Mouse (Mus musculus): ENCODE measurements around the gene Insl3. TPM values are rescaled to one million over a fixed set of nuclear protein-coding genes. Genes with fewer than 3 reads are reported as not detected.
A peak's percentile ranks its signal among the peaks of the same experiment; 100 is the strongest.

Insl3 gene
- polyA plus RNA-seq, 1 experiment = 0.14 TPM

GRCm38 (mm10) chr8:71668220-71668975 lies 20.6 kb upstream of the Insl3 start:
- Histone ChIP-seq H3K36me3 (ENCODE audit: control insufficient read depth, insufficient read depth) (no peaks in the 10 kb centered on the region), H3K27me3 (ENCODE audit: control insufficient read depth, insufficient read depth, insufficient read length) (no peaks in the 10 kb centered on the region), H3K4me3 (ENCODE audit: insufficient read depth, poor library complexity, severe bottlenecking) (no peak overlapping the region), H3ac (ENCODE audit: control insufficient read depth, insufficient read length, low read depth) (peak overlapping the region; percentile 42), H3K79me2 (ENCODE audit: control insufficient read depth, insufficient read depth) (no peaks in the 10 kb centered on the region), H3K79me3 (ENCODE audit: low read depth) (no peaks in the 10 kb centered on the region)
- no peak for TF ChIP-seq MYOD1 (IDR thresholded peaks at IDR 0.05; ENCODE audit: control insufficient read depth, insufficient read length, low read depth)
- no peak for TF ChIP-seq MAX (IDR thresholded peaks at IDR 0.05)
- TF ChIP-seq CEBPB (IDR thresholded peaks at IDR 0.05; ENCODE audit: low read depth) = no peak
- TF ChIP-seq CTCF (IDR thresholded peaks at IDR 0.05; ENCODE audit: control insufficient read depth, insufficient read depth, insufficient read length) = no peak
- no peak for TF ChIP-seq USF1 (IDR thresholded peaks at IDR 0.05; ENCODE audit: low read depth)
- no peak for TF ChIP-seq FOSL1 (IDR thresholded peaks at IDR 0.05; ENCODE audit: insufficient read depth, low read length, poor library complexity, severe bottlenecking)
- no peak for TF ChIP-seq MYOG (IDR thresholded peaks at IDR 0.05; ENCODE audit: control insufficient read depth, extremely low read depth, insufficient read length)

DNA sequence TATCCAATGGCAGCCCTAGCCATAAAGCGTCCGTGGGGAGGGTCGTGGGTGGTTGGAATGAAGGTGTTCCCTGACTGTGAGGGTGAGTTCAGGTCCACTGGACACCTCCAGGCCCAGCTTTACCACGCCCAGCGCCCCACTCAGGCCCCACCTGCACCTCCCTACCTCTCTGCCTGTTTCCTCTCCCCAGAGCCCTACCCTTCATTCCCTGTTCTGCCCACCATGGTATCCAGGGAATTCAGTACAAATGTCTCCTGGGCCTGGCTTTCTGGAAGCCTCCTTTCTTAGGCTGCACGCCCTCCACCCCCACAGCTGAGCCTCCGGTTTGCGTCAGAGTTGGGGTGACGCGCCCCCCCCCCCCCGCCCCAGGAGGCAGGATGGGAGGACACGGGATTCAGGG lies 18.8 kb upstream of the Insl3 start:
- H3K4me3 ChIP-seq (ENCODE audit: insufficient read depth, poor library complexity, severe bottlenecking) = peak overlapping the region; percentile 32
- no peaks in the 10 kb centered on the region for H3K27me3 ChIP-seq (ENCODE audit: control insufficient read depth, insufficient read depth, insufficient read length)
- H3K79me2 ChIP-seq (ENCODE audit: control insufficient read depth, insufficient read depth) = no peaks in the 10 kb centered on the region
- H3K36me3 ChIP-seq (ENCODE audit: control insufficient read depth, insufficient read depth) = no peaks in the 10 kb centered on the region
- TF ChIP-seq USF1 (IDR thresholded peaks at IDR 0.05; ENCODE audit: low read depth) = no peak
- TF ChIP-seq MAX (IDR thresholded peaks at IDR 0.05) = no peak
- no peak for TF ChIP-seq CEBPB (IDR thresholded peaks at IDR 0.05; ENCODE audit: low read depth)
- no peaks in the 10 kb centered on the region for H3K79me3 ChIP-seq (ENCODE audit: low read depth)
- peak overlapping the region; percentile 47 for H3ac ChIP-seq (ENCODE audit: control insufficient read depth, insufficient read length, low read depth)

GRCm38 (mm10) chr8:71670621-71671548 lies 18.1 kb upstream of the Insl3 start:
- TF ChIP-seq MYOD1 (IDR thresholded peaks at IDR 0.05; ENCODE audit: control insufficient read depth, insufficient read length, low read depth) (no peak), FOSL1 (IDR thresholded peaks at IDR 0.05; ENCODE audit: insufficient read depth, low read length, poor library complexity, severe bottlenecking) (no peak), MYOG (IDR thresholded peaks at IDR 0.05; ENCODE audit: control insufficient read depth, extremely low read depth, insufficient read length) (no peak), USF1 (IDR thresholded peaks at IDR 0.05; ENCODE audit: low read depth) (no peak), MAX (IDR thresholded peaks at IDR 0.05) (no peak), CEBPB (IDR thresholded peaks at IDR 0.05; ENCODE audit: low read depth) (no peak), CTCF (IDR thresholded peaks at IDR 0.05; ENCODE audit: control insufficient read depth, insufficient read depth, insufficient read length) (no peak)
- Histone ChIP-seq H3K79me3 (ENCODE audit: low read depth) (no peaks in the 10 kb centered on the region), H3K27me3 (ENCODE audit: control insufficient read depth, insufficient read depth, insufficient read length) (no peaks in the 10 kb centered on the region), H3K4me3 (ENCODE audit: insufficient read depth, poor library complexity, severe bottlenecking) (peak overlapping the region; percentile 32), H3ac (ENCODE audit: control insufficient read depth, insufficient read length, low read depth) (peak overlapping the region; percentile 47), H3K79me2 (ENCODE audit: control insufficient read depth, insufficient read depth) (no peaks in the 10 kb centered on the region), H3K36me3 (ENCODE audit: control insufficient read depth, insufficient read depth) (no peaks in the 10 kb centered on the region)

DNA sequence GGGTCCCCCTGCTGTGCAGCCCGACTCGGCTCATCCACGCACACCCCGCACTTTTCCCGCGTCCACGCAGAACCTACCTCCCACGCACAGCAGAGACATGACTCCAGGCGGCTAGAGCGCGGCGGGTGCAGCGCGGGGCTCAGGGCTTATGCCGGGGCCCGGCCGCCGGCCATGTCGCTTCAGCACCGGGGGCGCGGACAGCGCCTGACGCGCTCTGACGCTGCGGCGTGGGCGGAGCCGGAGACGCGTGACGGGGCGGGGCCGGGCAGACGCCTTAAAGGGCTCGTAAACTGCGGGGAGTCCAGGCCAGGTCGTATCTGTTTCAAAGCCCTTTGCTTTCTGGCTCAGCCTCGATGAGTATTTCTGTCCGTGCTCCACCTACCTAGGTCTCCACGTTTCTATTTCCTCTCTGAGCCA lies 17.5 kb upstream of the Insl3 start, which contains the start of gene Unc13a:
Gene Unc13a, minus strand, starts transcription at position 209 of the 417 bp plus-strand sequence.
- no peak for TF ChIP-seq CEBPB (IDR thresholded peaks at IDR 0.05; ENCODE audit: low read depth)
- peak; percentile 37 for TF ChIP-seq MAX (IDR thresholded peaks at IDR 0.05)
- peak; percentile 26 for TF ChIP-seq USF1 (IDR thresholded peaks at IDR 0.05; ENCODE audit: low read depth)
- no peak for TF ChIP-seq MYOD1 (IDR thresholded peaks at IDR 0.05; ENCODE audit: control insufficient read depth, insufficient read length, low read depth)
- peak within 1 kb of the TSS; percentile 1 for H3ac ChIP-seq (ENCODE audit: control insufficient read depth, insufficient read length, low read depth)
- no peaks in the 10 kb centered on the region for H3K79me3 ChIP-seq (ENCODE audit: low read depth)
- H3K4me3 ChIP-seq (ENCODE audit: insufficient read depth, poor library complexity, severe bottlenecking) = peak within 1 kb of the TSS; percentile 32
- H3K79me2 ChIP-seq (ENCODE audit: control insufficient read depth, insufficient read depth) = no peaks in the 10 kb centered on the region
- no peaks in the 10 kb centered on the region for H3K36me3 ChIP-seq (ENCODE audit: control insufficient read depth, insufficient read depth)
- H3K27me3 ChIP-seq (ENCODE audit: control insufficient read depth, insufficient read depth, insufficient read length) = no peaks in the 10 kb centered on the region

DNA sequence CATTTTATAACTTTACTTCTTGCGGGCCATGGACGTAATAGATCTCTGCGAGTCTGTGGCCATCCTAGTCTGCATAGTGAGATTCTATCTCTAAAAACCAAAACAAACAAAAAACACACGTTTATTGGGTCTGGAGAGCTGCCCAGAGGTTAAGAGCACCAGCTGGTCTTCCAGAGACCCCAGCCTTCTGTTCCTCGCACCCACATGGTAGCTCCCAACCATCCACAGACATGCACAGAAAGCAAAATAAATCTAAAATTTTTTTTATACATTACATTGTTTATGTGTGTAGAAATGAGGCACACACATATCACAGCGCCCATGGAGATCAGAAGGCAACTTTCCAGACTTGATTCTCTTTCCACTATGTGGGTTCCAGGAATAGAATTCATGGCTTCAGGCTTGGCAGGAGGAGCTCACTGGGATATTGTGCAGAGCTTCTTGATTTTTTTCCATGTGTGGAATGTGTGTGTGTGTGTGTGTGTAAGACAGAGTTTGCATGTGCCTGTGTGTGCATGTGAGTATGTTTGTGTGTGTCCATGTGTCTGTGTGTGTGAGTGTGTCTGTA lies 16.8 kb upstream of the Insl3 start:
- TF ChIP-seq CTCF (IDR thresholded peaks at IDR 0.05; ENCODE audit: control insufficient read depth, insufficient read depth, insufficient read length) (no peak), USF1 (IDR thresholded peaks at IDR 0.05; ENCODE audit: low read depth) (no peak), FOSL1 (IDR thresholded peaks at IDR 0.05; ENCODE audit: insufficient read depth, low read length, poor library complexity, severe bottlenecking) (no peak), MYOD1 (IDR thresholded peaks at IDR 0.05; ENCODE audit: control insufficient read depth, insufficient read length, low read depth) (no peak), CEBPB (IDR thresholded peaks at IDR 0.05; ENCODE audit: low read depth) (no peak), MAX (IDR thresholded peaks at IDR 0.05) (no peak), MYOG (IDR thresholded peaks at IDR 0.05; ENCODE audit: control insufficient read depth, extremely low read depth, insufficient read length) (no peak)
- Histone ChIP-seq H3K4me3 (ENCODE audit: insufficient read depth, poor library complexity, severe bottlenecking) (no peak overlapping the region), H3K79me3 (ENCODE audit: low read depth) (no peaks in the 10 kb centered on the region), H3ac (ENCODE audit: control insufficient read depth, insufficient read length, low read depth) (no peak overlapping the region), H3K27me3 (ENCODE audit: control insufficient read depth, insufficient read depth, insufficient read length) (no peaks in the 10 kb centered on the region), H3K79me2 (ENCODE audit: control insufficient read depth, insufficient read depth) (no peaks in the 10 kb centered on the region), H3K36me3 (ENCODE audit: control insufficient read depth, insufficient read depth) (no peaks in the 10 kb centered on the region)

All from C2C12 (cell line).